8 mouse cellular contexts compared by ENCODE assay signal in the genomic region with DNA sequence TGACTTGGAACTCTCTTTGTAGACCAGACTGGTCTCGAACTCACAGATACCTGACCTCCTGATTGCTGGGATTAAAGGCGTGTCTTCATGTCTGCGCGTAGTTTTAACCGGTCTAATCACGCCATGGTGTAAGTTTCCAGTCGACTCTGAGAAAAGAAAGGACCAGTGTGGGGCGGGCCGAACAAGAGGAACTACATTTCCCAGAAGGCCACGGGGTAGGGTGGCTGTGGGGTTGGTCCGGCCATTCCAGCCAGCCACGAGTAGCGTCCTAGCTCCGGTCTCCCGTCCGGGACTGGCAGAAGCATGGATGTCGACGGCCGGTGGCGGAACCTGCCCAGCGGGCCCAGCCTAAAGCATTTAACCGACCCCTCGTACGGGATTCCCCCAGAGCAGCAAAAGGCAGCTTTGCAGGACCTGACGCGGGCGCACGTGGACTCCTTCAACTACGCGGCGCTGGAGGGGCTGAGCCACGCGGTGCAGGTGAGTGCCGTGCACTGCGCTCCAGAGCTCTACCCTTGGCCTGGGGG. TPM values are rescaled to one million over a fixed set of nuclear protein-coding genes. Genes with fewer than 3 reads are reported as not detected.
DNase-seq lines count a peak whose midpoint lies in the region; ATAC-seq and TF ChIP-seq lines count a peak whose summit lies in the region.

A gene (plus strand): TSS at position 212 of the 527 bp plus-strand sequence.

- no peaks in the 10 kb centered on the region for H3K9me3 ChIP-seq in embryonic facial prominence, embryonic 13.5 days
- no peaks in the 10 kb centered on the region for H3K9me3 ChIP-seq in limb, embryonic 12.5 days
- H3K9me3 ChIP-seq in midbrain, embryonic 15.5 days = no peaks in the 10 kb centered on the region

- no peaks in the 10 kb centered on the region for H3K27me3 ChIP-seq in embryonic facial prominence, embryonic 13.5 days
- H3K27me3 ChIP-seq in kidney, adult 2 months (replicated peaks; ENCODE audit: control insufficient read depth, insufficient read depth, low read length) = no peaks in the 10 kb centered on the region
- H3K27me3 ChIP-seq in limb, embryonic 12.5 days = no peaks in the 10 kb centered on the region
- no peaks in the 10 kb centered on the region for H3K27me3 ChIP-seq in midbrain, embryonic 15.5 days (replicated peaks)
- H3K27me3 ChIP-seq in spleen, adult 2 months (ENCODE audit: control insufficient read depth, insufficient read depth, low read length) = no peaks in the 10 kb centered on the region

- WGBS in embryonic facial prominence, embryonic 13.5 days = under 1% methylated on average over 35 of the region's 35 CpGs
- 1% methylated on average over 35 of the region's 35 CpGs for WGBS in kidney, adult 2 months
- under 1% methylated on average over 35 of the region's 35 CpGs for WGBS in limb, embryonic 12.5 days
- under 1% methylated on average over 35 of the region's 35 CpGs for WGBS in midbrain, embryonic 15.5 days
- under 1% methylated on average over 35 of the region's 35 CpGs for WGBS in spleen, adult 2 months

- peak within 1 kb of the TSS; percentile 79 for H3K9ac ChIP-seq in embryonic facial prominence, embryonic 13.5 days
- peak within 1 kb of the TSS; percentile 70 for H3K9ac ChIP-seq in limb, embryonic 12.5 days (replicated peaks)
- peak within 1 kb of the TSS; percentile 60 for H3K9ac ChIP-seq in midbrain, embryonic 15.5 days

- H3K4me1 ChIP-seq in embryonic facial prominence, embryonic 13.5 days = peaks cover 8% of the 10 kb centered on the region
- peaks cover 4% of the 10 kb centered on the region; the same call in 1 of the 2 replicates for H3K4me1 ChIP-seq in kidney, adult 2 months (ENCODE audit: control insufficient read depth, insufficient read depth, low read length)
- peaks cover 4% of the 10 kb centered on the region for H3K4me1 ChIP-seq in limb, embryonic 12.5 days (replicated peaks)
- peaks cover 10% of the 10 kb centered on the region for H3K4me1 ChIP-seq in midbrain, embryonic 15.5 days
- H3K4me1 ChIP-seq in spleen, adult 2 months (ENCODE audit: control insufficient read depth, insufficient read depth, insufficient read length) = peaks cover 3% of the 10 kb centered on the region; the same call in 1 of the 2 replicates

- H3K4me3 ChIP-seq in embryonic facial prominence, embryonic 13.5 days = peak within 1 kb of the TSS; percentile 80
- peak within 1 kb of the TSS; percentile 76 for H3K4me3 ChIP-seq in kidney, adult 2 months (ENCODE audit: insufficient read depth, low read depth, low read length)
- H3K4me3 ChIP-seq in limb, embryonic 12.5 days (replicated peaks) = peak within 1 kb of the TSS; percentile 74
- H3K4me3 ChIP-seq in midbrain, embryonic 15.5 days = peak within 1 kb of the TSS; percentile 91
- H3K4me3 ChIP-seq in spleen, adult 2 months (ENCODE audit: extremely low read depth, insufficient read depth, insufficient read length) = peak within 1 kb of the TSS; percentile 81

- ATAC-seq in embryonic facial prominence, embryonic 13.5 days (ENCODE audit: insufficient number of reproducible peaks, insufficient read depth, low FRiP score, low TSS enrichment, low read depth) = peak; percentile 98
- peak; percentile 97 for ATAC-seq in limb, embryonic 12.5 days (ENCODE audit: insufficient number of reproducible peaks, insufficient read depth, low FRiP score, low TSS enrichment, low read depth)
- ATAC-seq in midbrain, embryonic 15.5 days (replicated peaks) = peak; percentile 99

- peak within 1 kb of the TSS; percentile 65 for H3K4me2 ChIP-seq in embryonic facial prominence, embryonic 13.5 days
- H3K4me2 ChIP-seq in limb, embryonic 12.5 days = peak within 1 kb of the TSS; percentile 71
- H3K4me2 ChIP-seq in midbrain, embryonic 15.5 days = peak within 1 kb of the TSS; percentile 87

- H3K27ac ChIP-seq in embryonic facial prominence, embryonic 13.5 days = no peak within 1 kb of the TSS
- H3K27ac ChIP-seq in kidney, adult 2 months (ENCODE audit: insufficient read depth, low read depth, low read length) = no peak within 1 kb of the TSS
- peak within 1 kb of the TSS; percentile 45 for H3K27ac ChIP-seq in limb, embryonic 12.5 days
- 0 out of 2 replicates have a peak within 1 kb of the TSS, but pooled peaks have one; percentile 21 for H3K27ac ChIP-seq in midbrain, embryonic 15.5 days
- H3K27ac ChIP-seq in spleen, adult 2 months (ENCODE audit: insufficient read depth, low read length) = no peak within 1 kb of the TSS

- no peak for TF ChIP-seq CTCF in kidney, adult 2 months (conservative IDR thresholded peaks at IDR 0.05; ENCODE audit: insufficient read depth, insufficient read length, low read depth, low read length)
- no peak for TF ChIP-seq CTCF in spleen, adult 2 months (IDR thresholded peaks at IDR 0.05; ENCODE audit: extremely low read depth, insufficient read depth, insufficient read length, insufficient replicate concordance)

- DNase-seq in 3134 (ENCODE audit: extremely low read depth, insufficient read length, low spot score) = peak; percentile 90
- peak; percentile 93 for DNase-seq in adrenal gland, postnatal 36 days
- peak; percentile 95 to 97 for DNase-seq in heart, adult 18-20 months
- DNase-seq in kidney, adult 2 months = peak; percentile 97
- peak; percentile 79 to 86 for DNase-seq in spleen, adult 2 months (ENCODE audit: low read depth in 1 of 2, low spot score in 2 of 2)

- peaks cover 30% of the 10 kb centered on the region for H3K36me3 ChIP-seq in embryonic facial prominence, embryonic 13.5 days
- no peaks in the 10 kb centered on the region for H3K36me3 ChIP-seq in kidney, adult 2 months (ENCODE audit: control insufficient read depth, insufficient read depth, low read length)
- H3K36me3 ChIP-seq in limb, embryonic 12.5 days = peaks cover 31% of the 10 kb centered on the region
- H3K36me3 ChIP-seq in midbrain, embryonic 15.5 days (replicated peaks) = peaks cover 9% of the 10 kb centered on the region
- H3K36me3 ChIP-seq in spleen, adult 2 months (ENCODE audit: control insufficient read depth, insufficient read depth, low read length) = peaks cover 12% of the 10 kb centered on the region

- no peak for TF ChIP-seq POLR2A in kidney, adult 2 months (IDR thresholded peaks at IDR 0.05; ENCODE audit: low read depth, low read length)
- peak; percentile 9; the same call in 1 of the 2 replicates for TF ChIP-seq POLR2A in spleen, adult 2 months (IDR thresholded peaks at IDR 0.05; ENCODE audit: low read depth, low read length)

RNA-seq across cellular contexts. Expression of the gene that starts here (rescaled TPM):
- total RNA-seq in adrenal gland, postnatal 36 days (2021) = 10 to 100 TPM; 14.4 to 19.8 TPM
- 27.3 and 29.4 TPM in 2 replicates for polyA plus RNA-seq in embryonic facial prominence, embryonic 13.5 days (2015; fragmentation: Nextera tagmentation; extraction: Ambion mirVana)
- 10 to 100 TPM; 10.2 to 10.9 TPM for total RNA-seq in heart, adult 18-20 months (2021)
- polyA plus RNA-seq in kidney, adult 2 months (2012; rRNA removed) = 16.7 and 17.3 TPM in 2 replicates
- 33.0 and 36.3 TPM in 2 replicates for polyA plus RNA-seq in limb, embryonic 12.5 days (2016; fragmentation: Nextera tagmentation; extraction: Ambion mirVana)
- polyA plus RNA-seq in midbrain, embryonic 15.5 days (2015; fragmentation: Nextera tagmentation; extraction: Ambion mirVana) = 17.1 and 17.5 TPM in 2 replicates
- 22.2 and 23.9 TPM in 2 replicates for polyA plus RNA-seq in spleen, adult 2 months (2012; rRNA removed)

Comparison
In these comparisons a context has a peak if more than half of its experiments do, and no peak if none do; other contexts are left out.
1. H3K27ac ChIP-seq: peak in limb, embryonic 12.5 days (single experiment) and midbrain, embryonic 15.5 days (single experiment); none in embryonic facial prominence, embryonic 13.5 days (single experiment), kidney, adult 2 months (single experiment) and spleen, adult 2 months (single experiment).
2. Peak in every context shown above with its lines, with median percentiles within 50 percentile points of each other: DNase-seq, ATAC-seq, H3K4me2 ChIP-seq, H3K4me3 ChIP-seq and H3K9ac ChIP-seq.